ENCODE assay signal across 8 mouse cellular contexts in the genomic region with DNA sequence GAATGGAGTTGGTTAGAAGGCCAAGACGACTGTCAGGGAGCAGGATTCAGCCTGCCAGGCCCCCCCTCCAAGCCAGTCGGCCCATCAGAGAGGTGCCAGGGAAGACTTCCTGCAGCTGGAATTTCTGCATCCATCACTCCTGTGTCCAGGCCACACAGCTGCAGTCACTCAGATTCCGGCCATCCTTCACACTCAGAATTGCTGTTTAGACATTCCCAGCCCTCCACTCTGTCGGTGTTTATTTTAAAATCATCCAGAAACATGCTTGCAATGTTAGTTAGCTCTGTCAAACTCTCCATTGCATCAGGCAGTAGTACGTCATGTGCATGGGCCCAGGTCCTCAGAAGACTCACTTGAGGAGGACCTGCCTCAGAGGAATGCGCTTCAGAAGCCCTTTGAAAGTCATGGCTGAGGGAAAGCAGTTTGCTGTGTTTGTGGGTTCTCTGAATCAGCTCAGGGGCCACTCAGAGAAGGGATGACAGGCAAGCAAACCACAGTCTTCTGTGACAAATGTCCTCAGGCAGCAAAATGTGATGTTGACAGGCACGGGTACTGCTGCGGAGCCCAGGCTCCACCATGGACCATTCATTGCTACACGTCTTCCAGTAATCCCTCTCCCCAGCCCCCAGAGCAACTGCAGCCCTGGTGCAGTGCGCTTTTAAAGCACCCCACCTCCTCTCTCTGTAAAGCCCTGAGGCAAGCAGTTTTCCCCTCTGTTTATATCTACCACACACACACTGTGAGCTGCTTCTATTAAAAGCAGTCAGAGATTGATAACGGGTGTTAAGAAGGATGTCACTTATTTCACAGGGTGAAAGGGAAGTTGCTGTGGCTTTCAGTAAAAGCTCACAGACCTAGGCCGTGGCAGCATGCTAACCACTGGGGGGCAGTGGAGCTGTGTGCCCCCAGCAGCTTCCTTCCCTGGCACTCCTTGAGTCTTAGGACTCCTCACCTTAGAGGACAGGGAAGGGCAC.
DNase-seq lines count a peak whose midpoint lies in the region; ATAC-seq and TF ChIP-seq lines count a peak whose summit lies in the region.

No protein-coding gene starts in this region.

- H3K9me3 ChIP-seq in forebrain, embryonic 16.5 days (ENCODE audit: control insufficient read depth, low read length), result no peaks in the 10 kb centered on the region
- no peaks in the 10 kb centered on the region for H3K9me3 ChIP-seq in intestine, embryonic 16.5 days (ENCODE audit: control insufficient read depth, low read length)
- H3K9me3 ChIP-seq in lung, embryonic 14.5 days (ENCODE audit: low read depth, low read length), result no peaks in the 10 kb centered on the region

- peak; percentile 64 for ATAC-seq in forebrain, embryonic 16.5 days
- ATAC-seq in intestine, embryonic 16.5 days, result peak; percentile 45
- peak; percentile 92 for ATAC-seq in lung, embryonic 14.5 days (ENCODE audit: insufficient read depth)

- H3K4me2 ChIP-seq in forebrain, embryonic 16.5 days (ENCODE audit: low read length), result no peak overlapping the region
- no peak overlapping the region for H3K4me2 ChIP-seq in intestine, embryonic 16.5 days (ENCODE audit: low read depth, low read length)
- H3K4me2 ChIP-seq in lung, embryonic 14.5 days, result peak overlapping the region; percentile 37

- TF ChIP-seq CTCF in lung, embryonic 14.5 days (IDR thresholded peaks at IDR 0.05; ENCODE audit: low read depth), result peak; percentile 86

- H3K27ac ChIP-seq in forebrain, embryonic 16.5 days (ENCODE audit: low read length), result 0 out of 2 replicates have a peak overlapping the region, but pooled peaks have one; percentile 22
- H3K27ac ChIP-seq in intestine, embryonic 16.5 days (ENCODE audit: low read length), result peak overlapping the region; percentile 61
- peak overlapping the region; percentile 85 for H3K27ac ChIP-seq in lung, embryonic 14.5 days (ENCODE audit: low read depth)

- H3K36me3 ChIP-seq in forebrain, embryonic 16.5 days (ENCODE audit: control insufficient read depth, insufficient read depth), result no peaks in the 10 kb centered on the region
- no peaks in the 10 kb centered on the region for H3K36me3 ChIP-seq in intestine, embryonic 16.5 days (ENCODE audit: control insufficient read depth, insufficient read depth, low read length)
- H3K36me3 ChIP-seq in lung, embryonic 14.5 days (ENCODE audit: insufficient read depth), result no peaks in the 10 kb centered on the region

- peak; percentile 34 for DNase-seq in layer of hippocampus, adult 11-12 months (ENCODE audit: low spot score)
- no peak for DNase-seq in layer of hippocampus, postnatal 25 days (ENCODE audit: extremely low spot score in 1 of 2, low spot score in 1 of 2)
- DNase-seq in MEL-GATA-1-ER (ENCODE audit: extremely low read depth, low read depth), result peak; percentile 90
- peak; percentile 96 for DNase-seq in lung, embryonic 14.5 days
- DNase-seq in skeletal muscle tissue, adult 2 months (ENCODE audit: low read depth, low spot score), result peak; percentile 36
- DNase-seq in cerebellum, adult 8-10 months, result no peak

- H3K4me1 ChIP-seq in forebrain, embryonic 16.5 days (replicated peaks; ENCODE audit: control insufficient read depth, insufficient read depth, low read length), result 0 out of 2 replicates have a peak, but pooled peaks cover 5% of the 10 kb centered on the region
- peaks cover 35% of the 10 kb centered on the region for H3K4me1 ChIP-seq in intestine, embryonic 16.5 days (ENCODE audit: control insufficient read depth, insufficient read depth, low read length)
- peaks cover 38% of the 10 kb centered on the region for H3K4me1 ChIP-seq in lung, embryonic 14.5 days (ENCODE audit: insufficient read depth)

- H3K9ac ChIP-seq in forebrain, embryonic 16.5 days (replicated peaks; ENCODE audit: low read depth, low read length), result no peak overlapping the region
- H3K9ac ChIP-seq in intestine, embryonic 16.5 days (ENCODE audit: low read depth, low read length), result no peak overlapping the region
- H3K9ac ChIP-seq in lung, embryonic 14.5 days, result no peak overlapping the region

- 58% methylated on average over 12 of the region's 12 CpGs for WGBS in forebrain, embryonic 16.5 days
- WGBS in intestine, embryonic 16.5 days, result 44% methylated on average over 12 of the region's 12 CpGs
- WGBS in lung, embryonic 14.5 days, result 16% methylated on average over 12 of the region's 12 CpGs

- H3K4me3 ChIP-seq in forebrain, embryonic 16.5 days (replicated peaks; ENCODE audit: low read length), result no peak overlapping the region
- no peak overlapping the region for H3K4me3 ChIP-seq in intestine, embryonic 16.5 days (ENCODE audit: low read length)
- no peak overlapping the region for H3K4me3 ChIP-seq in lung, embryonic 14.5 days (ENCODE audit: low read depth, low read length)

- H3K27me3 ChIP-seq in forebrain, embryonic 16.5 days (replicated peaks; ENCODE audit: control insufficient read depth, insufficient read depth, low read length), result no peaks in the 10 kb centered on the region
- H3K27me3 ChIP-seq in intestine, embryonic 16.5 days (replicated peaks; ENCODE audit: control insufficient read depth, insufficient read depth, low read length), result no peaks in the 10 kb centered on the region
- H3K27me3 ChIP-seq in lung, embryonic 14.5 days (ENCODE audit: insufficient read depth, low read length), result peaks cover 27% of the 10 kb centered on the region; the same call in 1 of the 2 replicates

Comparison
In these comparisons a context has a peak if more than half of its experiments do, and no peak if none do; other contexts are left out.
1. DNase-seq: peak in layer of hippocampus, adult 11-12 months (single experiment), MEL-GATA-1-ER (single experiment), lung, embryonic 14.5 days (single experiment) and skeletal muscle tissue, adult 2 months (single experiment); none in layer of hippocampus, postnatal 25 days (0 of 2) and cerebellum, adult 8-10 months (single experiment).
2. H3K27ac ChIP-seq: peak in every context shown above with its lines; median percentile 85 in lung, embryonic 14.5 days; 61 in intestine, embryonic 16.5 days; 22 in forebrain, embryonic 16.5 days.
3. Peak in every context shown above with its lines, with median percentiles within 50 percentile points of each other: ATAC-seq.